ENCODE assay signal across 9 mouse cellular contexts in the genomic region with DNA sequence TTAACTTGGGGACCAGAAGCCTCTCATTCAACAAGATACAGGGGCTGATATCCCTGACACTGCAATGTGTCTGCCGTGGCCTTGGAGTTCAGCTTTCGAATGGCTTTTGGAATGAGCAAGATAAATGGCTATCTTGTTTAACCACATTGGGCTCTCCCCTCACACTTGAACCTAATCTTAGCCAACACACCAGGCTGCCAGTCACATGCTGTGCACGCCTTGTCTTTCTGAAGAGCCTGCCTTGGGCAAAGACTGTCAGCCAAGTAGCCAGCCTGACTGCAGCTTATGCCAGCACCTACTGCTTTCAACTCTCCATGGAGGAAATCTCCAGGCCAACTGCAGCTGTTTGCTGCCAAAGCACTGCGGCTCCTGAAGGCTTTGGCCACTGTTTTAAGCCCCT. TPM values are rescaled to one million over a fixed set of nuclear protein-coding genes. Genes with fewer than 3 reads are reported as not detected.
DNase-seq lines count a peak whose midpoint lies in the region; ATAC-seq and TF ChIP-seq lines count a peak whose summit lies in the region.
"Had no signal": no experiment of that assay in that cellular context is flagged by ENCODE, and none has a peak within 500 bp of the region (broad histone marks: within the 10 kb centered on the region; RNA-seq: fewer than 3 reads in every experiment).

No protein-coding gene starts in this region.

- peak; percentile 44 for ATAC-seq in forebrain, postnatal 0 days
- ATAC-seq in forebrain, embryonic 12.5 days (ENCODE audit: low FRiP score) = no peak
- peak; percentile 84 for ATAC-seq in G1E (ENCODE audit: extremely low read depth, insufficient number of reproducible peaks, low FRiP score, poor library complexity, severe bottlenecking)
- peak; percentile 98 for ATAC-seq in liver, embryonic 15.5 days (ENCODE audit: insufficient read depth)

- TF ChIP-seq CTCF in forebrain, postnatal 0 days (IDR thresholded peaks at IDR 0.05; ENCODE audit: low read depth) = no peak
- no peak for TF ChIP-seq CTCF in G1E (IDR thresholded peaks at IDR 0.05; ENCODE audit: low read depth, low read length)
- TF ChIP-seq CTCF in left cerebral cortex, adult 2 months (IDR thresholded peaks at IDR 0.05) = no peak

- no peak overlapping the region for H3K9ac ChIP-seq in forebrain, postnatal 0 days
- H3K9ac ChIP-seq in forebrain, embryonic 12.5 days = no peak overlapping the region
- peak overlapping the region; percentile 48; the same call in 1 of the 2 replicates for H3K9ac ChIP-seq in liver, embryonic 15.5 days
- H3K9ac ChIP-seq: neural tube, embryonic 13.5 days had no signal

- WGBS in forebrain, postnatal 0 days = 67% methylated on average over 4 of the region's 4 CpGs
- 91% methylated on average over 4 of the region's 4 CpGs for WGBS in forebrain, embryonic 12.5 days
- 27% methylated on average over 4 of the region's 4 CpGs for WGBS in liver, embryonic 15.5 days (ENCODE audit: insufficient replicate concordance)

- no peaks in the 10 kb centered on the region for H3K9me3 ChIP-seq in forebrain, postnatal 0 days (ENCODE audit: low read length)
- 0 out of 2 replicates have a peak, but pooled peaks cover 3% of the 10 kb centered on the region for H3K9me3 ChIP-seq in forebrain, embryonic 12.5 days
- H3K9me3 ChIP-seq in G1E (replicated peaks) = no peaks in the 10 kb centered on the region
- no peaks in the 10 kb centered on the region for H3K9me3 ChIP-seq in liver, embryonic 15.5 days (replicated peaks)
- H3K9me3 ChIP-seq: neural tube, embryonic 13.5 days had no signal

- intact Hi-C loops in left cerebral cortex, adult 2 months (cut with DNase I) = no loop called here

- H3K4me1 ChIP-seq in forebrain, postnatal 0 days (ENCODE audit: insufficient read depth) = no peaks in the 10 kb centered on the region
- H3K4me1 ChIP-seq in forebrain, embryonic 12.5 days = no peaks in the 10 kb centered on the region
- H3K4me1 ChIP-seq in G1E (ENCODE audit: insufficient read depth, low read depth, low read length) = peaks cover 53% of the 10 kb centered on the region
- peaks cover 71% of the 10 kb centered on the region for H3K4me1 ChIP-seq in liver, embryonic 15.5 days (replicated peaks)
- H3K4me1 ChIP-seq: neural tube, embryonic 13.5 days had no signal

- 0 out of 2 replicates have a peak overlapping the region, but pooled peaks have one; percentile 45 for H3K27ac ChIP-seq in forebrain, postnatal 0 days (ENCODE audit: low read depth, low read length)
- H3K27ac ChIP-seq in forebrain, embryonic 12.5 days = no peak overlapping the region
- peak overlapping the region; percentile 98 for H3K27ac ChIP-seq in liver, embryonic 15.5 days (replicated peaks)
- H3K27ac ChIP-seq in left cerebral cortex, adult 2 months = no peak overlapping the region
- H3K27ac ChIP-seq: neural tube, embryonic 13.5 days had no signal

- H3K4me3 ChIP-seq in forebrain, postnatal 0 days (ENCODE audit: low read depth, low read length) = no peak overlapping the region
- no peak overlapping the region for H3K4me3 ChIP-seq in forebrain, embryonic 12.5 days (replicated peaks)
- peak overlapping the region; percentile 37; the same call in 1 of the 2 replicates for H3K4me3 ChIP-seq in G1E (ENCODE audit: low read depth, low read length)
- H3K4me3 ChIP-seq in liver, embryonic 15.5 days (replicated peaks) = peak overlapping the region; percentile 41
- no peak overlapping the region for H3K4me3 ChIP-seq in left cerebral cortex, adult 2 months
- H3K4me3 ChIP-seq: neural tube, embryonic 13.5 days had no signal

- H3K4me2 ChIP-seq in forebrain, postnatal 0 days (ENCODE audit: low read depth) = no peak overlapping the region
- H3K4me2 ChIP-seq in forebrain, embryonic 12.5 days = no peak overlapping the region
- H3K4me2 ChIP-seq in liver, embryonic 15.5 days = peak overlapping the region; percentile 66
- H3K4me2 ChIP-seq: neural tube, embryonic 13.5 days had no signal

- peaks cover 7% of the 10 kb centered on the region; the same call in 1 of the 2 replicates for H3K36me3 ChIP-seq in forebrain, postnatal 0 days (ENCODE audit: insufficient read depth)
- peaks cover 15% of the 10 kb centered on the region for H3K36me3 ChIP-seq in forebrain, embryonic 12.5 days (replicated peaks)
- peaks cover 30% of the 10 kb centered on the region for H3K36me3 ChIP-seq in G1E (replicated peaks)
- H3K36me3 ChIP-seq in liver, embryonic 15.5 days (replicated peaks) = peaks cover 25% of the 10 kb centered on the region

- H3K27me3 ChIP-seq in forebrain, postnatal 0 days (ENCODE audit: insufficient read depth, low read length) = no peaks in the 10 kb centered on the region
- H3K27me3 ChIP-seq in forebrain, embryonic 12.5 days = no peaks in the 10 kb centered on the region
- H3K27me3 ChIP-seq in G1E (ENCODE audit: insufficient read depth, low read length) = peaks cover 2% of the 10 kb centered on the region
- peaks cover 10% of the 10 kb centered on the region for H3K27me3 ChIP-seq in liver, embryonic 15.5 days
- H3K27me3 ChIP-seq: neural tube, embryonic 13.5 days had no signal

- peak; percentile 71 for DNase-seq in forebrain, postnatal 0 days
- peak; percentile 83 for DNase-seq in G1E (ENCODE audit: low spot score)
- DNase-seq in heart, adult 18-20 months = peak; percentile 75 to 84
- no peak for DNase-seq in embryo, embryonic 10 days (ENCODE audit: low spot score)
- no peak for DNase-seq in natural killer cell, adult 2 months (ENCODE audit: low spot score in 2 of 2)
- no peak for DNase-seq in left cerebral cortex, adult 2 months (ENCODE audit: extremely low spot score in 1 of 2, low spot score in 2 of 2)

RNA-seq across cellular contexts. Expression of a gene that starts 13.5 kb away (rescaled TPM):
- 45.0 and 69.2 TPM in 2 replicates for total RNA-seq in forebrain, postnatal 0 days (2014; rRNA removed)
- polyA plus RNA-seq in forebrain, postnatal 0 days (2015; fragmentation: Nextera tagmentation; extraction: Ambion mirVana) = 35.0 and 41.4 TPM in 2 replicates
- polyA plus RNA-seq in forebrain, embryonic 12.5 days (2016; fragmentation: Nextera tagmentation; extraction: Ambion mirVana) = 49.9 and 60.6 TPM in 2 replicates
- total RNA-seq in G1E (2014; fragmentation: Nextera tagmentation) = 28.8 and 30.5 TPM in 2 replicates
- 25.9 and 33.6 TPM in 2 replicates for total RNA-seq in G1E (2017)
- polyA plus RNA-seq in G1E (2012) = 70.6 and 76.8 TPM in 2 replicates
- 10 to 100 TPM; 35.0 to 37.1 TPM for total RNA-seq in heart, adult 18-20 months (2021)
- polyA plus RNA-seq in liver, embryonic 15.5 days (2015; fragmentation: Nextera tagmentation; extraction: Ambion mirVana) = 54.9 and 66.4 TPM in 2 replicates
- total RNA-seq in left cerebral cortex, adult 2 months (2021) = 10 to 100 TPM; 50.8 to 53.6 TPM

RNA-seq across cellular contexts. Expression of a gene that starts 16.9 kb away (rescaled TPM):
- 14.8 and 19.3 TPM in 2 replicates for total RNA-seq in forebrain, postnatal 0 days (2014; rRNA removed)
- polyA plus RNA-seq in forebrain, postnatal 0 days (2015; fragmentation: Nextera tagmentation; extraction: Ambion mirVana) = 14.1 and 14.9 TPM in 2 replicates
- polyA plus RNA-seq in forebrain, embryonic 12.5 days (2016; fragmentation: Nextera tagmentation; extraction: Ambion mirVana) = 200 and 211 TPM in 2 replicates
- total RNA-seq in G1E (2014; fragmentation: Nextera tagmentation) (146 and 149 TPM in 2 replicates), G1E (2017) (171 and 181 TPM in 2 replicates)
- polyA plus RNA-seq in G1E (2012) = 1,259 and 1,797 TPM in 2 replicates
- 1 to 10 TPM; 4.7 to 5.6 TPM for total RNA-seq in heart, adult 18-20 months (2021)
- 147 and 155 TPM in 2 replicates for polyA plus RNA-seq in liver, embryonic 15.5 days (2015; fragmentation: Nextera tagmentation; extraction: Ambion mirVana)
- total RNA-seq in left cerebral cortex, adult 2 months (2021) = 1 to 10 TPM; 2.1 to 4.5 TPM

RNA-seq across cellular contexts. Expression of a gene that starts 40.7 kb away (rescaled TPM):
- 917 and 954 TPM in 2 replicates for total RNA-seq in forebrain, postnatal 0 days (2014; rRNA removed)
- polyA plus RNA-seq in forebrain, postnatal 0 days (2015; fragmentation: Nextera tagmentation; extraction: Ambion mirVana) = 702 and 718 TPM in 2 replicates
- 248 and 258 TPM in 2 replicates for polyA plus RNA-seq in forebrain, embryonic 12.5 days (2016; fragmentation: Nextera tagmentation; extraction: Ambion mirVana)
- total RNA-seq in G1E (2014; fragmentation: Nextera tagmentation) (not detected in 2 replicates), G1E (2017) (0.27 TPM in 1 of 2 replicates, not detected in the other)
- polyA plus RNA-seq in G1E (2012) = 0.19 TPM in 1 of 2 replicates, not detected in the other
- total RNA-seq in heart, adult 18-20 months (2021) = 10 to 100 TPM; 15.0 to 18.8 TPM
- 1.7 and 1.8 TPM in 2 replicates for polyA plus RNA-seq in liver, embryonic 15.5 days (2015; fragmentation: Nextera tagmentation; extraction: Ambion mirVana)
- total RNA-seq in left cerebral cortex, adult 2 months (2021) = 100 to 1,000 TPM; 196 to 201 TPM

Comparison
In these comparisons a context has a peak if more than half of its experiments do, and no peak if none do; other contexts are left out.
1. H3K27ac ChIP-seq: peak in forebrain, postnatal 0 days (single experiment) and liver, embryonic 15.5 days (single experiment); none in forebrain, embryonic 12.5 days (single experiment) and left cerebral cortex, adult 2 months (single experiment).
2. DNase-seq: peak in forebrain, postnatal 0 days (single experiment), G1E (single experiment) and heart, adult 18-20 months (2 of 2); none in embryo, embryonic 10 days (single experiment), natural killer cell, adult 2 months (0 of 2) and left cerebral cortex, adult 2 months (0 of 2).
3. H3K4me3 ChIP-seq: peak in G1E (single experiment) and liver, embryonic 15.5 days (single experiment); none in forebrain, postnatal 0 days (single experiment), forebrain, embryonic 12.5 days (single experiment) and left cerebral cortex, adult 2 months (single experiment).
4. RNA of a gene that starts 40.7 kb away (total RNA-seq): 917 to 954 TPM in forebrain, postnatal 0 days, 196 to 201 TPM in left cerebral cortex, adult 2 months and 15.0 to 18.8 TPM in heart, adult 18-20 months; 0.27 TPM in G1E; every median in the first group is over 10 times any median in the second.